Mouse (Mus musculus) MEL (cell line): ENCODE results near the gene Babam2.

ENCODE experiments used
- E2F4 ChIP-seq: IDR thresholded peaks from 2 replicates; pipeline ENCODE4 v1.6.1; 2011; ENCODE audit warnings: low read depth, low read length, improper control_type of control experiment, borderline replicate concordance
- EP300 ChIP-seq, 2 experiments: IDR thresholded peaks; 2 replicates each; pipeline ENCODE4 v1.6.1; 2011; ENCODE audit warnings: improper control_type of control experiment in 2 of 2, low read length in 2 of 2, low read depth in 1 of 2, mild to moderate bottlenecking in 1 of 2
- GATA1 ChIP-seq: IDR thresholded peaks from 2 replicates; pipeline ENCODE4 v1.6.1; 2011; ENCODE audit warnings: low read depth, low read length, improper control_type of control experiment
- NELFE ChIP-seq: IDR thresholded peaks from 2 replicates; pipeline ENCODE4 v1.6.1; 2011; ENCODE audit warnings: low read depth, low read length, improper control_type of control experiment
- POLR2A ChIP-seq, 2 experiments: IDR thresholded peaks; 2 replicates each; pipeline ENCODE4 v1.6.1; 2011 to 2012; ENCODE audit warnings: low read length in 2 of 2, mild to moderate bottlenecking in 2 of 2, control low read depth in 1 of 2, improper control_type of control experiment in 1 of 2, low read depth in 1 of 2, moderate library complexity in 1 of 2; ENCODE audit not compliant: control insufficient read depth in 1 of 2, insufficient read depth in 1 of 2, poor library complexity in 1 of 2
- TBP ChIP-seq: IDR thresholded peaks from 2 replicates; pipeline ENCODE4 v1.8.0; 2011; ENCODE audit warnings: low read depth, low read length, improper control_type of control experiment
- USF1 ChIP-seq: IDR thresholded peaks from 2 replicates; pipeline ENCODE4 v1.6.1; 2014; ENCODE audit warnings: low read depth, mild to moderate bottlenecking, inconsistent platforms, low read length, improper control_type of control experiment, moderate library complexity
- ZC3H11A ChIP-seq: IDR thresholded peaks from 2 replicates; pipeline ENCODE4 v1.6.1; 2012; ENCODE audit warnings: low read depth, mild to moderate bottlenecking, inconsistent platforms, low read length, improper control_type of control experiment

DNA sequence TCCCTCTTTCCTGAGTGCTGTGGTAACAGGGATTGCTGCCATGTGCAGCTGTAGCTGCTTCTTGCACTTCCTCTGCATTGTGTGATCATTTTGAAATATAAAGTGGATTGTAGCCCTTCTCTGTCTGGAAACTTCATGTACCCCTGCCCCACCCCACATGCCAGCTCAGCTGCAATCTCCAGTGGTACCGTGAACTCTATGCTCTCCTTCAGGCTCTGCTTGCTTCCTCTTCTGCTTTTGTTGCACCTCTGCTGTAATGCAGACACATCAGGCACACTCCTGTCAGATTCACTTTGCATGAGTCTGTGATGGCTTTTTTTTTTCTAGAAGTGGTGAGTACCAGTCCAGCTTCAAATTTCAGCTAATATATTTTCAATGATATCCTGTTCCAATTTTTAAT is 123.7 kb downstream of the Babam2 start:
- TF ChIP-seq USF1 (no peak), TBP (no peak), POLR2A (IDR thresholded peaks at IDR 0.05; ENCODE audit: control insufficient read depth in 1 of 2, insufficient read depth in 1 of 2, low read depth in 1 of 2, low read length in 2 of 2, poor library complexity in 1 of 2) (no peak), EP300 (IDR thresholded peaks at IDR 0.05; ENCODE audit: low read depth in 1 of 2, low read length in 2 of 2) (no peak), GATA1 (no peak), ZC3H11A (no peak), NELFE (no peak), E2F4 (no peak)
